Mouse (Mus musculus): ENCODE results near the gene Fxyd1.

Gene Fxyd1

DNA sequence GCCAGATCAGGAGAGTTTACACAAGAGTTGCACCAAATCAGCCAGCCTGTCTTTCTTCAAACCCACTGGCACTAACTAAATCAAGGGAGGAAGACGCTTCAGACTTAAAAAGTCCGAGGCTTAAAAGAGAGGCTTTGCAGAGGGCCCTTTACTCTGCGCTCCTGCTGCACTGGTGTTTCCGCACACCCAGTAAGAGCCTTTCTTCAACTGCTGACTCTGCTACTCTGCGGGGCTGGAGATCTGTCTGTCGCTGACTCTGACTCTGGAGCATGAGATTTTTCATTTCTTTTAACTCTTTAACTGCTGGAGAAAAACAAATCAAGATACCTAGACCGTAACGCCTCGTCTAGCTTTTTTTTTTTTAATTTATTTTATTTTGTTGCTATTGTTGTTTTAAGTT, 27.1 kb upstream of the Fxyd1 start:
- TF ChIP-seq GATA4 (IDR thresholded peaks at IDR 0.05; ENCODE audit: insufficient replicate concordance, low read length): no peak

DNA sequence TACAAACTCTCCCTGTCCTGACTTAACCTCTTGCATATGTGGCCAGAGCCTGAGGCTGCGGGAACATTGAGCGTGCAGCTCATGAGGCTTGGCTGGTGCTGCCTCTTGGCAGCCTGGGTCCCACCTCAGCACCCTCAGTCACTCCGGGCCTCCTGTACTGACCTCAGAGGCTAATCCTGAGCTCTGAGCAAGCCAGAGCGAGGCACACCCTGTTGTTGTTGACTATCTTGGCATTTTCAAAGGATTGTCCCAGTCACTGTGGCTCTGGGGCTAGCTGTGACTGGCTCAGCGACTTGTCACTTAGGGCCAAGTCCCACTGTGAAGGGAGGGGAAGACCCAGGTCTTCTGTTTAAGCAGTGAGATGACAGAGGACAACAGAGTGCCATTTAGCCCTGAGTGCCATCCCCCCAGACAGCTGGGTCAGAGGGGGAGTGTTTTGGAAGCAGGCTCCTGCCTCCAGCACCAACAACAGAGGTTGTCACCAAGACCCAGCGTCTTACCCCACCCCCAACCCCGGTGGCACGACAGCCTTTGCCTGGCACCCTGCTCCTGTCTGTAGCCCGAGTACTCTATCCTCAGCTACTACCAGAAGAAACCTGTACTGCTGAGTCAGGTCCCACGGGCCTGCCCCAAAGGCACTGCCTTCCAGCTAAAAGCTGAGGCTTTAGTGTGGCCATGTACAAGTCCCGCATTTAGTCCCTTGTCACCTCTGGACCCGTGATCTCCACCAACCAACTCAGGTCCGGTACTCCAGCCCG, 26.0 kb upstream of the Fxyd1 start:
- no peak for TF ChIP-seq GATA4 (IDR thresholded peaks at IDR 0.05; ENCODE audit: insufficient replicate concordance, low read length)

DNA sequence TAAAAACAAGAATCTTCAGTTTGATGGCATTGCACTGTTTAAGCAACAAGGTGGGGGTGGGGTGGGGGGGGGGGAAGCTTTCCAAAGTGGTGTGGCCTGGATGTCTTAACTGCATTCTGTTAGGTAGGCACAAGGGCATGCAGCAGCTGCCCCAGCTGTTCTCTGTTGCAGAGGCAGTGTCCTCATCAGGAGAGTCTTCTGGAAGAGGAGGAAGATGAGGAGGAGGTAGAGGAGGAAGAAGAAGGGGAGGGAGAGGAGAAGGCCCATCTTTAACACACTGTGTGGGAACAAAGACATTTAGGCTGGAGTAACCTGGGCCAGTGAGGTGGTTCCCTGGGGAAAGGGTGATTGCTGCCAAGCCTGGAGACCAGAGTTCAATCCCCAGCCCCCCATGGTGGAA, 25.1 kb upstream of the Fxyd1 start:
- no peak for TF ChIP-seq GATA4 (IDR thresholded peaks at IDR 0.05; ENCODE audit: insufficient replicate concordance, low read length)

DNA sequence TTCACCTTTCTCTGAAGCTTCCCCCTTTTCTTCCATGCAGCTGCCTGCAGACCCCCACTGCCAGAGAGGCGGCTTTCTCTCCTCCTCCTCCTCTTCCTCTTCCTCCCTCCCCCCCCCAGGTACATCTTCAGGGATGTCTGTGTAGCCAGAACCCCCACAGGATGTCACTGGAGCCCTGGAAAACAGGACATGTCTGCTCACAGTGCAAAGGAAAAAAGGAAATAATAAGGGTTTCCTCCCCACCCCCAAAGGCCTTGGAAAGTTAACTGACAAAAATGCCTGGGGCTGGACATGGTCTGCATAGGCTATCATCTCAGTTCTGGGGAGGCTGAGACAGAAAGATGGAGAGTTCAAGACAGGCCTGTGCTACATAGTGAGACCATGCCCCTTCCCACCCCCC, 24.1 kb upstream of the Fxyd1 start:
- TF ChIP-seq GATA4 (IDR thresholded peaks at IDR 0.05; ENCODE audit: insufficient replicate concordance, low read length): no peak

DNA sequence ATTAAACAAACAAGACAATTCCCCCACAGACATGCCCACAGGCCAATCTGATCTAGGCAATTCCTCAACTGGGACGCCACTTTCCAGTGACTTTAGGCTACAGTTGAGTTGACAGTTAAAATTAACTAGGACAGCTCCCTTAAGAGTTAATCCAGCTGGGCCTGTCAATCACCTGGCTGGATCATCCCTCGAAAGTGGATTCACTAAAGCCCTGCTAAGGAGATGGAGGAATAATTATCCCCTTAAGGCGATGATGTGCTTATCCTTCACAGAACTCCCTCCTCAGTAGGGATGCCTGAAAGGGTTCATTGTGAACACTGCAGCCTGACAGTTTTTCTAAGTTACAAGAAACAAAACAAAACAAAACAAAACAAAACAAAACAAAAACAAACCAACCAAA, 23.6 kb upstream of the Fxyd1 start:
- TF ChIP-seq GATA4 (IDR thresholded peaks at IDR 0.05; ENCODE audit: insufficient replicate concordance, low read length): no peak

DNA sequence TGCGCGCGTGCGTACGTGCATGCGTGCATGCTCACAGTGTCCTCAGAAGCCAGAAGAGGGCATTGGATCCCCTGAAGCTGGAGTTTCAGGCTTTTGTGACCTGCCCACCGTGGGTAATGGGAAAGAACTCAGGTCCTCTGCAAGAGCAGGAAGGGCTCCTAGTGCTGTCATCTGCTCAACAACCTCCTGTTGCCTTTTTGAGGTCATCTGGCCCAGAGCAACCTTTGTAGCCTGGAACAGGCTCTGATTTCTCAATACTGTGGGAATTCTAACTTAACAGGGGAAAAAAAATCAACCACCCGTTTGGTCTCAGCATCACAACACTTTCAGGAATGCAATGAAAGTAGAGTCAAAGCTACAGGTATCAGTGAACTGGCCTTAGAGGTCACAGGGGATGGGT, 22.7 kb upstream of the Fxyd1 start:
- TF ChIP-seq GATA4 (IDR thresholded peaks at IDR 0.05; ENCODE audit: insufficient replicate concordance, low read length): no peak

DNA sequence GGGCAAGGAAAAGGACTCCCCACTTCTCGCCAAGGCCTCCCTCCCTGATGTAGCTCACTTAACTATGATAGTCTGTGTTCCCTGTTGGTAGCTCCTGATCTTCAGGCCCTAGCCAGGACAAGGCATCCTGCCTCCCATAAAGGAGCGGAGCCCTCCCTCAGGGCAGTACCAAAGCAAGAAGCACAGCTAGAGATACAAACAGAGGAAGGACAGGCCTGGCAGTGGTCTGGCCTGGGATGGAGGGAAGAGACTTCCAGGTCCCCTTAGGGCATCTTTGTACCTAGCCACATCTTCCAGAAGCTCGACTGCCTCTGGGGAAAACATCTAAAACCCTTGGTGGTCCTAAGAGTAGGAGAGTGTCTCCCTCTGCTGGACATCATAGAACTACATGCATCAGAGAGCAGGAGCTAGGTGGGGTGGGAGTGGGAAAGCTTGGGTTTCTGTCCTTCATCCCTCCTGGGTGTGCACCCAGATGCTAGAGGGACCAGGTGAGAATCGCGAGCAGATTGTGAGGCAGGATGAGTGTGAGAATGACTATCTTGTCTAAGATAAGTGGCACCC, 21.0 kb upstream of the Fxyd1 start:
- TF ChIP-seq GATA4 (IDR thresholded peaks at IDR 0.05; ENCODE audit: insufficient replicate concordance, low read length): no peak

DNA sequence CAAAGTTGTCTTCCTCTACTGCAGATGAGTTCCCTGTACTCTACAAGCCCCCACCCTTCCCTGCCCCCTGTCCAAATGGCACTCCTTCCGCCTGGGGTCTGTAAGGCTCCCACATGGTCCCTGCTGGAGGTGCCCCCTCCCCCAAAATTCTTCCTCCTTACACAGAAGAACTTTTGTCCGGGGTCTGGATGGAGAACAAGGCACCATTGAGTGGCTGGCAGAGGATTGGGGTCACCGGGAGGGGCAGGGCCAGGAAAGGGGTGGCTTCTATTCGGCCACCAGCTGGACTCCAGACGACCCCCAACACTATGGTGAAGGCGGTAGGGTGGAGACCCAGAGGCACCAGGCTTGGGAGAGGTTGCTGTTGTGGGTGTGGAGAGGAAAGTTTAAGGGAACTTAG, 20.5 kb upstream of the Fxyd1 start:
- no peak for TF ChIP-seq GATA4 (IDR thresholded peaks at IDR 0.05; ENCODE audit: insufficient replicate concordance, low read length)

DNA sequence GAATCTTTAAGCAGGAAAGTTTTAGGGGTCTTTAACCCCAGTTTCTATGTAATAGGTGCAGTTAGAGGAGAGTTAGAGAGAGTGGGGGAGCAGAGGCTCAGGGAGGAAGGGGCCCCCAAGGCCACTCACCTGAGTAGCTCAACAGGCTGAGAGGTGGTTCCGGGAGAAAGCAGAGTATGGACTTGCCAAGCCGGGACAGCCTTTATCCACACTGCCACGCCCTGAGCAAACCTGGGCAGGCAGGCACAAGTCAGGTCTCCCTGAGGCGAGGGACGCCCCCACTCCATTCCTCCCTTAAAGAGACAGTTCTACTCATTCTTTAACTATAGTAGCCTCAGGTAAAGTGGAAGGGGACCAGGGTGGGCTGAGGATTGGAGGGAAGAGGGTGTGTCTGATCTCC, 19.5 kb upstream of the Fxyd1 start, which contains the start of gene Fxyd3:
Fxyd3 (minus strand) TSS at position 213 of the 400 bp plus-strand sequence.
- no peak for TF ChIP-seq GATA4 (IDR thresholded peaks at IDR 0.05; ENCODE audit: insufficient replicate concordance, low read length)

DNA sequence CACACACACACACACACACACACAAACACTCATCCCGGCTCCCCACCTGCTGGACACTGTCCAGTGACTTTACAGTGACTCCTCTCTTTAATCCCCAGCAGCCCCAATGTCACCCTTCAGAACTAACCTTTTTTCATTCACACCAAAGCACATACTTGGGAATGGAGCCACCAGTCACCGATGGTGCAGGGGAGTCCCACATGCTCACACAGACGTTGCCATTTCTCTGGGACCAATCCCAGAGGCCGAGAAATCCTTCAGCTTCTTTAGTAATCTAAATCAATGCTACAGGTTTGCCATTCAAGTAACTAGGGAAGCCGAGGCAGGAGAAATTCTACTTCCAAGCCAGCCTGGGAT, 17.7 kb upstream of the Fxyd1 start:
- TF ChIP-seq GATA4 (IDR thresholded peaks at IDR 0.05; ENCODE audit: insufficient replicate concordance, low read length): no peak

DNA sequence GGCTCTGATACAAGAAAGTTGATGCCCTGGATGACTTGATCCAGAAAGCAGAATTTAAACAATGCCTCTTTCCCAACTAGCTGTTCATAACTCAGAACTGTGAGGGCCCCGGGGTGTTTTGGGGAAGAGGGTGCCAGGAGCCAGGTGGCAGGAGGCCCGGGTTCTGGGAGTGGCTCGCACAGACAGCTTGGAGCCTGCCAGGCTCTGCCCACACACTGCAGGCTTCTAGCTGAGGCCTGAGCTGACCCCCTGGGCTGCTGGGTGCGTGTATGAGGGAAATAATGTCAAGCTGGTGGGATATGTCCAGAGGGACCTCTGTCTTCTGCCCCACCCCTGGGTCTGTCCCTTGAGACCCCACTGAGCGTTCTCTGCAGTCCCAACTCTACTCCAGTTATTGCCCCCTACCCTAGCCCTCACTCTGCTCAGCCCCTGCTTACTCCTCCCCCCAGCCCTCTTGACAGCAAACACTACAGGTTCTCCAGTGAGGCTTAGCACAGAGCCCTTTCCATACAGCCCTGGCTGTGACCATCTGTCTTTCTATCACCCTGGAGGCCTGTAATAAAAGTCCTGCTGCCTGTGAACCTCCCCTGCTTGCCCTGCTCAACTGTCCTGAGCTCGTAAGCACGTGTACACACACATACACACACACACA, 17.2 kb upstream of the Fxyd1 start:
- TF ChIP-seq GATA4 (IDR thresholded peaks at IDR 0.05; ENCODE audit: insufficient replicate concordance, low read length): no peak

DNA sequence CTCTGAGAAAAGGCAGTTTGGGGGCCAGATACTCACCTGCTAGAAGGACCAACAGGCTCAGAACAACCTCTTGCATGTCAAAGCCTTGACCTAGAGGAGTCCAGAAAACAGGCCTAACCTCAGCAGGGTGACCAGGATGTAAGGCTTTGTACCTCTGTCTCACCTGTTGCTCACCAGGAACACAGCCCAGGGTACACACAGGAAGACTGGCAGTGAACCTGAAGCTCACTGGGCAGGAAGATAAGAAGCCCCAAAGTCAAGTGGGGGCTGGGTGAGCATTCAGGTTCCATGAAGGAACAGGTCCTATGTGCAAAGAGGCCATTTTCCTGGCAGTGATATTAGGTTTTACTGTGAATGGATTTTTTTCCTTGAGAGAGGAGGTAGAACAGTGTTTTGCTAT, 16.5 kb upstream of the Fxyd1 start:
- TF ChIP-seq GATA4 (IDR thresholded peaks at IDR 0.05; ENCODE audit: insufficient replicate concordance, low read length): no peak

DNA sequence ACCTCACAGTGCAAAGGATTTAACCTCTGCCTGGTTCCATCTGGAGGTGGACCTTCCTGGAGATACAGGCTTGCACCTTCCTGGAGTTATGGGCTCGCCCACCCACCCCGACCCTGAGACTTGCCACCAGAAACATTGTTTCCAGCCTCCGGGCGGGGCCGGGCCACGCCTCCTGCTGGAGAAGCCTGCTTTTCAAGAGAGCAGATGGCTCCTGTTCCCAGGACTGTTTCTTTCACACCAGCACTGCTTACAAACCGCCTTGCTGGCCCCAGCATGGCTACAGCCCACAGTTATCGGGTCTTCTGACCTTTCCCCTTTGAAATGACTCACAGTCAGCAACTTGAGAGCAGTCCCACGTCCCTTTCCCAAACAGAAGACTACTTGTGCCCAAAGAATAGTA, 15.3 kb upstream of the Fxyd1 start:
- no peak for TF ChIP-seq GATA4 (IDR thresholded peaks at IDR 0.05; ENCODE audit: insufficient replicate concordance, low read length)

DNA sequence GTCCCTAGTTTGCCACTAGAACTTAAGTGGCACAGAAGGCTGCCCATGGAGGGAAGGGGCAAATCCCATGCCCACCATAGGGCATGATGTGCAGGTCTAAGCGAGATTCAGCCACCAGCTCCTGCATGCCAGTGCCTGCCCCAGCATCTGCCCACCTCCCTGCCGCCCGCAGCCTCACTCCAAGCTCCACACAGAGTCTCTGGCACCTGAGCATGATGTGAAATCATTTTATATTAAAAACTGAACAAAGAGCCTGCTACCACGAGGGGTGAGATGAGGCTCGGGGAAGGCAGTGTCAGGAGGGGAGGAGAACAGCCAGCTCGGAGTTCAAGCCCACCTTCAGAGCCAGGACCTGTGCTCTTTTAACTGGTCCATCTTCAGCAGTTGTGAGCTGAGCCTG, 13.3 kb upstream of the Fxyd1 start:
- TF ChIP-seq GATA4 (IDR thresholded peaks at IDR 0.05; ENCODE audit: insufficient replicate concordance, low read length): no peak

DNA sequence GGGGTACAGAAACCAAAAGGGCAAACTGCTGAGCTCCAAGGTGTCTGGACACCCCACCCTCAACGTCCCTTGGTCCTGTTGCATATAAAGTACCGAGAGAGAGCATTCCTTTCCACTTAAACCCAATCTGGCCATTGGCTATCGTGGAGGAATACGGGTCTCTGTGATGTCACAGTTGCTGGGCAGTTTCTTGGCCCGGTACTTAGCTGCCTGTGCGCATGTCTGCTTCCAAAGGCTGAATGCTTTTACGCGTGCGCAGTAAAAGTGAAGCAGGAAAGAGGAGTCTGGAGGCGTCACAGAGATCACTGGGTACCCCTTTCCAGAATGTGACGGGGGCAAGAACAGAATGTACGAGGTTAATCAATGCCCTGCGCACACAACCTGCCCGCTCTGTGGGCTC, 12.5 kb upstream of the Fxyd1 start:
- no peak for TF ChIP-seq GATA4 (IDR thresholded peaks at IDR 0.05; ENCODE audit: insufficient replicate concordance, low read length)

DNA sequence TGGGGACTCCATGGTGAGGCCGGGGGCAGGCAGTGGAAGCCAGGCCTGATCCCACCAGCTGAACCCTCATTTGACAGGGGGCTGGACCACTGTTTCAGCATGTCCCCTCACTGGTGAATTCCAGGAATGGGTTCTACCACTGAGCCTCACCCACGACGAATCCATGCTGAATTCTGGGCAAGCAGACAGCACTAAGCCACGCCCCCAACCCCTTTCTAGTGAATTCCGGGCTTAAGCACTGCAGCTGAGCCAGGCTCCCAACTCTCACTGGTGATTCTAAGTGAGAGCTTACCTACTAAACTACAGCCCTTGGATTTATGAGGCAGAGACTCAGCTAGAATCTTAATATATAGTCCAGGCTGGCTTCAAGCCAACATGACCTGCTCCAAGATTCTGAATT, 10.8 kb upstream of the Fxyd1 start:
- TF ChIP-seq GATA4 (IDR thresholded peaks at IDR 0.05; ENCODE audit: insufficient replicate concordance, low read length): no peak

Measured in liver, adult (tissue).